Mouse (Mus musculus): ENCODE data around the gene Mas1.
"Not testable (repeated sequence)": the region's sequence is repeated elsewhere in the genome, so short reads cannot be mapped to it uniquely, and the experiment has no call there.

The Mas1 gene

DNA sequence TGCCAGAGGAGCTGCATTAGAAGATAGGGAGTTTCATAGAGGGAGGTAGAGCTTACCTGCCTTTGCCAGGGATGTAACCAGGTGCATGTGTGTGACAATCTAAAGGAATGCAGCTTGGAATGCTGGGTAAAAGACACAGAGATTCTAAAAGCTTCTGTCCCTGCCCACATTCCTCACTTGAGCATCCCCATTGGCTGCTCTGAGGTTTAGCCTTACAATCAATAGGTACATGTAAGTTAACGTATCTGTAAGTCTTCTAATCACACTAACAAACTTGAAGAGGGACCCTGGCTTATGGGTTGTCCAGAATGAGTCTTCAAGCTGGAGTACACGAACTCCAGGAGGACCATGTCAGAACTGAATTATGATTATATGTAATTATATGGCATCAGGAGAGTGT is at the start of gene Mas1:
Gene Mas1 (minus strand): TSS at position 101 of the 400 bp plus-strand sequence.
- DNase-seq (ENCODE audit: low spot score in 2 of 2): no peak

DNA sequence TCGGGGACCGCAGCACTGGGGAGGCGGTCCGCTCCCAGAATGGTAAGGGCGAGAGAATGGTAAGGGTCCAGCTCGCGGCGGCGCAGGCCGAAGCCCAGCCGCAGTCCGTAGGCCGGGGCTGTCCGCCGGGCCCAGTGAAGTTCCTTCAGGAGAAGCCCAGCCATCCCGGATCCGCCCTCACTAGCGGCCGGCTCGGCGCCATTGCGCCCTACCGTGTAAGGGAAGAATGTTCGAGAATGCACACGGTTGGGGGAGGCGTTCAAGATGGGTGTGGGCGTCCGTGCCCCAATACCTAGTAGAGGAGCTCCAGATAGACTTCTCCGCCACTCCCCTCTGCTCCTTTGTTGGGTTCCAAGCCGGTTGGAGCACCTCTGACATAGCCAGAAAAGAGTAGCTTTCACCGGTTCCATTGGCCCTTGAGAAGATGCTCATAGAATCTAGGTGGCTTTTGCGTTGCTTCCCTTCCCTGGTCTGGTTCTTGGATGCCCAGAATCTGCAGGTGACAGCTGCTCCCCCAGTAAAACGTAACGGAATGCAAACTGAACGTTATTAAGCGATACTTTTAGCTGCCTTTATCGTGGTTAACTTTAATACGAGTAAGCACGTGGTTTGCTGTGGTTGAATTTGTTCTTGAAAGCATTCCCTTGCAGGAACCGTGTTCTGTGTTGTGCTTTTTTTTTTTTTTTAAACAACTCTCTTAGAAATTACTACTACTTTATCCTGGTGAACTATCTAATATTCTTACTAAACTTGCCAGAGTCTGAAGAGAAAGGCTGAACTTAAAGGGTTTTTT is 48.8 kb upstream of the Mas1 start:
- peak in 1 of 2 experiments; percentile 53 for DNase-seq (ENCODE audit: low spot score in 2 of 2)

DNA sequence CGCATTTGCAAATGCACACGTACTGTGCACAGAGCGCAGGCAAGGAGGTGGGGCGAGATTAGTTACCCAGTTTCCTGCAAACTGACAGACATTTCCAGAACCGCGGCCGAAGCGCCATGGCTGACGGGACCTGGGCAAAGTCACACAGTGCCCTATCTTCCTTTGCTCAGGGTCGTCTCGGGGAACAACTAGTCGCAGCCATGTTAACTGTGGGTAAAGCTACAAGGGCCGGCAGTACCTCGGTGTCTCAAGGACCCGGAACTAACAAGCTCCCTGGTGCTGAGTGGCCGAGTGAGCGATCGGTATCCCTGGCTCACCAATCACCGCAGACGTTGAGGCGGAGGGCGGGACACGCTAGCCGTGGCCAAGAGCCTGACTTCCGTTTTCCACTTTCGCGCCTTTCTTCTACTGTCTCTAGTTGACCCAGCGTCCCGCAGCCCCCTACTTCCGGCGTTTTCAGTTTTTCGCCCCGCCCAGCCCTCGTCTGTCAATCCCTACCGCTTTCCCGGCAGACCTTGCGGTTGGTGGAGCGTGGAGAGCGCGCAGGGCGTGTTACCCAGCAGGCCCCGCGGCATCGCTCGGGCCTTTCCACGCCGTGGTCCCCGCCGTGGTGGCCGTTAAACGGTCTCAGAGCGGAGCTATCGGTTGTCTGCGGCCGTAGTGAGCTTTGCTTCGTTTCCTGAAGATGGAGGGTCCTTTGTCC is 48.1 kb upstream of the Mas1 start, which contains the start of gene Mrpl18:
Gene Mrpl18 (minus strand): TSS at position 465 of the 703 bp plus-strand sequence.
- peak; percentile 96 to 99 for DNase-seq (ENCODE audit: low spot score in 2 of 2)

DNA sequence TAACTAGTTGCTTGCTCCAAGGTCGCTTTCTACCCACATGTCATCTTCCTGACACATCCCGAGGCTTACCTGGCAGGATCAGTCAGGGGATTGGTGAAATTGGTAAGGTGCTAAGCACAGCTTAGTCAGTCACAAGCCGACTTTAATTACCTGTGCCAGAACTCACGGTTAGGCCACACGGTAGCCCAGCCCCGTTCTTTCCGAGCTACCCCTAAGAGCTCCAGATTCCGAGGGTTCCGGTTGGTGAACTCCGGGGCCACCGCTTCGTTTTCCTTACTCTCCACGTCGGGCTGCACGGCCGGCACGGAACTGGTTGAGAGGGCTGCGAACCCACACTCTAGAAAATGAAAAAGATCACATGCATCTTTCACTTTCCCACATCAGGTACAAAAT is 47.5 kb upstream of the Mas1 start, which contains the start of gene Tcp1:
Gene Tcp1 (plus strand): TSS at position 214 of the 393 bp plus-strand sequence.
- DNase-seq (ENCODE audit: low spot score in 2 of 2): no peak

DNA sequence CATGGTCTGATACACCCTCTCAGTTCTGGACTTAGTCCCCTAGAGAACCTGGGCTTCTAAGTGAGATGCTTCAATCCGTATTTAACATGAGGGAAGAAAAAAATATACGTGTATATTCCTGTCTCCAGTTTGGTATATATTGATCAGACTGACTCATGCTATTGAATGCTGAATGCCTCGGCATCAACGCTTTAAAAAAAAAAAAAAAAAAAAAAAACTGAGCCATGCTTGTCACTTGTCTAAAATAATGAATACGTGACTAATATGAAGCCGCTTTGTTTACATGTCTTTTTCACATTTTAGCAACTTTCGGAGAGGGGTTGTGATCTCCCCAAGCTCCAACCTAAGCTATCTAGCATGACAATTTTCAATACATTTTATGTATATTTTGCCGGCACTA is 42.4 kb upstream of the Mas1 start:
- no peak for DNase-seq (ENCODE audit: low spot score in 2 of 2)

DNA sequence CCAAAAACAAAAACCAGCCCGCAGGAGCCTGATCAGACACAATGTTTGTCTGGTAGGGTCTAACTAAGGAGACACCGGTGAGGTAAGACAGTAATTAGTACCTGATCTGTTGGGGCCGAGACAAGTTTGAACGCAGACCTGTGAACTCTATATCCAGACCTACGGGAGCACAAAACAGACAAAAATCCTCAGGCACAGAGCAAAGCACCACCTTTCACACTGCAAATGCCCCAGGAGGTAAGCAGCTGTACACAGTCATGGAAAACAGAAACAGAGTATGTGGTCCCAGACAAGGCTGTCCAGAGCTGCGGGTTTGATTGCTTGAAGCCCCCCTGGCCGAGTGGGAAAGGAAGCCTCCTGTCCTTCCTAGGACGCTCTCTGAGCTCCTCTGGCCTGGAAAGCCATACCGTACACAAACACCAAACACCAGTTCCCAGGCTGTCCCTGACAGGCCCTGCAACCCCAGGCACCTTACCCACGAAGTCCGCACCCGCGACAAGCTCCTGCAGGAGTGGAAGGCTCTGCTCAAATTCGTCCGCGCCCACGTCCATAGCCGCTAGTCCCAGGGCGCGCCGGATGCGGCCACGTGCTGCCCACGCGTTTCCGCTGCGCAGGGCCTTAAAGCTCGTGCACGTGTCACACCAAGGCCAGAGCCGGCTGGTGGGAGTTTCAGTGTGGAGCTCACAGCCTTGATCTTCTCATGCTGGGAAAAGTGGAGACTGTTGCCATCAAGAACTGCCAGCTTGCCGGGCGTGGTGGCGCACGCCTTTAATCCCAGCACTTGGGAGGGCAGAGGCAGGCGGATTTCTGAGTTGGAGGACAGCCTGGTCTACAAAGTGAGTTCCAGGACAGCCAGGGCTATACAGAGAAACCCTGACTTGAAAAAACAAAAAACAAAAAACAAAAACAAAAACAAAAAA is 41.7 kb upstream of the Mas1 start, which contains the start of gene Pnldc1:
Gene Pnldc1 (minus strand): TSS at position 870 of the 920 bp plus-strand sequence.
- DNase-seq (ENCODE audit: low spot score in 2 of 2): no peak

DNA sequence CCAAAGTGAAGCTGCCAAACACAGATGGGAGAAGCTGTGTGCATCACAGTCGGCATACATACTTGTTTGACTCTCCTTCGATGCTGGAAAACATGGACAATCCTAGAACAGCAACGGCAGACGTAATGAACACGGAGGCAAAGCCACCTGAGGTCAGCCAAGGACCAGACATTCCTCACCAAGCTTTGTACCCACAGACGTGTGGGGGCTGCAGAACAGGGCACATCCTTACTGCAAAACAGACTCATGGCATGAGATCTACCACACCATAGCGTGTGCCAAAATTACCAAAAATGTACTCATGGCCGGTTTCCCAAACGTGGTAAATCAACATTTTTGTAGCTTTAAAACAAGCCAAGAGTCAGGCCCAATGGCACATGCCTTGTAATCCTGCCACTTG is 38.5 kb upstream of the Mas1 start:
- DNase-seq (ENCODE audit: low spot score in 2 of 2): no peak

DNA sequence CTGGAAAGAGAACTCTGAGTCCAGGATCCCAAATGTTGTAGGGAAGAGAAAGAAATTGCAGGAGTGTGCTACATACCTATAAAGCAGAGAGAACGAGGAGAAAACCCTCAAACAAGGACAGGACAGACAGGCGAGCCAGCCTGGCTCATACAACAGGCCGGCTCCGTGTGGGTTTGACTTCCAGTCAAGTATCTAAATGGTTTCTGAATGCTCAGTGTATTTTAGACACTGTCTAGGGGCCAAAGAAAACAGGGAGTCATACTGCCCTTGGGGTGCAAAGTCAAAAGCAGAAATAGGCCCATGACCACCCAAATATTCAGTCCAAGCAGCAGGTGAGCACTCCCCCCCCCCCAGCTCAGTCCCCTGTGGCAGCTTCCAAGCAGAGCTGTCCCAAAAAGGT is 37.9 kb upstream of the Mas1 start:
- DNase-seq (ENCODE audit: low spot score in 2 of 2): no peak

DNA sequence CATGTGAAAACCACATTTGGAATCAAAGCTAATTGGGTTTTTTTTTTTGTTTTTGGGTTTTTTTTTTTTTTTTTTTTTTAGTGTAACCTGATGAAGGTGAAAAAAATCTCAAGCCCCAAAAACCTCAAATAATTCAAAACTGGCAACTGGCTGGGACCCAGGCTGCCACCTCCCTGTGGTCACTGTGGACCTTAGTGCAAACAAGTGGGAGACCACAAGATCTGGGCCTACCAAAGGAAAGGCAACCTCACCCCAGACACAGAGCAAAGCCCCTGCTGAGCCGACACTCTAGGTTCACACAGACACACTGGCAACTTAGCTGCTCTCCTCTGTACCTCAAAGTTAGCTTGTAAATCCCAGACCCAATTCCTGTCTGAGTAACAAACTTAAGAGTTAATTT is 36.4 kb upstream of the Mas1 start:
- DNase-seq (ENCODE audit: low spot score in 2 of 2): no peak

DNA sequence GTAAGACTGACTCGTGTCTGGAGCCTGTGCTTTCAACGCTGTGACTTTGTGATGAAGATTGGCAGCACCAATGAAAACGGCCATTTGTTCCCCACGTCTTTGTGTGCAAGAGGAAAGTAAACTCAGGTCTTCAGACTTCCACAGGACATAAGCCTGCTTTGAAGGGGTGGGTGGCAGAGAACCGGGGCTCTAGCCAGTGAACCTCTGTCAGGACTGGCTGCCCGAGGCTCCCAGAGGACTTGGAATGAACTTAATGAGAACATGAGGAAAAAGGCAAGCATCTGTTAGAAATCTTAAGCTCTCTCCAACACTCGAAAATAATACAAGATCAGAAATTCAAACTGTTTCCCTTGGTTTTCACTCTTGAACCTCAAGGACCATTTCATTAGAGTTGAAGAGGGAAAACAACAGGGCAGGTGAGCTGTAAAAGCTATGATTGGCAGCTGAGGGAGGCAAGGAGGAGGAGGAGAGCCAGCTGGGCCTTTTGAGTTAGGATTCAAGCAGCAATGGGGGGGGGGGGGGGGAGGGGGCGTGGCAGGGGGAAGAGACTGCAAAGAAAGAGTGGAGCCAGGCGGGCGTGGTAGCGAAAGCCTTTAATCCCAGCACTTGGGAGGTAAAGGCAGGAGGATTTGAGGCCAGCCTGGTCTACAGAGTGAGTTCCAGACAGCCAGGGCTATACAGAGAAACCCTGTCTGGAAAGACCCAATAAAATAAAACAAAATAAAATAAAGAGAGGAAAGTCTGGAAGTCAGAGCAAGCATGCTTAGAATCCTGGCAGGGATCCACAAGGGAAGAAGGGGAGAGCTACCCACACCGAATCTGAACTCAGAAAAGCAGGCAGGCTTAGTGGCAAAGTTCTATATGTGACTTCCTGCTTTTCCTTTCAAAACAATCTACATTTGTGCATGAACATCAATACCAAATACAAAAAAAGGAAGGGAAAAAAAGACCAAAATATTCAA is 35.7 kb upstream of the Mas1 start:
- DNase-seq (ENCODE audit: low spot score in 2 of 2): no peak

DNA sequence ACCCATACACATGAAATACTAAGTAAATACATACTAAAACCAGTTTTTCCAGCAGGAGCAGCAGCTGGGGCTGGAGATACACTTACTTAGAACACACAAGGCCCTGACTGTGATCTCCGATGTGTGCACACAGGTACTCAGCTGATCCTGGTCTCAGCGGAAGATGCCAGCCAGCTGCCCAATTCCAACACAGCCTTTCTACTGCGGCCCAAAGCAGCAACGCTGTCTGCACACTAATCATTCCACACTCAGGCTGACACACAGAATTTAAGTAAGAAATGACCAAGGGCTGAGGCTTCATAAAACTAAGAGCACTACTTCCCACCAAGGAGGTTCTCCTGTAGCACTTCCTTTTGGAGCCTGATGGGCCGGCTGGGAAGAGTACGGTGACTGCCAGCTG is 34.3 kb upstream of the Mas1 start:
- DNase-seq (ENCODE audit: low spot score in 2 of 2): no peak

DNA sequence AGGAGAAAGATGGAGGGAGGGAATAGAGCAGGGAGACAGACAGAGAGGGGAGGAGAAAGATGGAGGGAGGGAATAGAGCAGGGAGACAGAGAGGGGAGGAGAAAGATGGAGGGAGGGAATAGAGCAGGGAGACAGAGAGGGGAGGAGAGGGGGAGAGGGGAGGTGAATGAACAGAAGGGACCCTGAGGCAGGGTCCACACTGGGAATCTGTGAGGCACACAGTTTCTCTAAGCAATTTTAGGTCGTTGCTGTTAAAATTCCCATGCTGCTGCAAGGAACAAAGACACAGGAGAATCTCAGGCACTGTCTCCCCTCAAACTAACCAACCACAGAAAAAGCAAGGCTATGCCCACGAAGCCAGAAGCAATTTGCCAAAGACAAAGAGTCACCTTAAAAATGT is 30.7 kb upstream of the Mas1 start:
- DNase-seq (ENCODE audit: low spot score in 2 of 2): not testable (repeated sequence)

DNA sequence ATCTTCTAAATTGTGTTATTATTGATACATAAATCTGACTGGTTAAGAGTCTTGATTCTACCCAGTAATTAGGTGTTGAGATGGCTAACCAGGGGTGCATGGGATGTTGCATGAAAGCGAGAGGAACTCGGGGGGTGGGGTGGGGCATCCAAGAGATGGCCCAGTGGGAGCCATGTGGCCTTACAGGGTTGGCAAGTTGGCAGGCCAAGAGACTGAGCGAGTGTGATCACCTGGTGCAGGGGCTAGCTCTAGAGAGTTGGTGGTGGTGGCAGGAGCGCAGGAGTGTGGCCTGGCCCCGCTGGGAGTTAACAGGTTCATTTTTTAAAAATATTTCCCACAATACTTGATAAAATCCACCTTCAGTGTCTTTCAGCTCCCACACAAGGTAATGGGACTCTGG is 29.7 kb upstream of the Mas1 start:
- DNase-seq (ENCODE audit: low spot score in 2 of 2): no peak

DNA sequence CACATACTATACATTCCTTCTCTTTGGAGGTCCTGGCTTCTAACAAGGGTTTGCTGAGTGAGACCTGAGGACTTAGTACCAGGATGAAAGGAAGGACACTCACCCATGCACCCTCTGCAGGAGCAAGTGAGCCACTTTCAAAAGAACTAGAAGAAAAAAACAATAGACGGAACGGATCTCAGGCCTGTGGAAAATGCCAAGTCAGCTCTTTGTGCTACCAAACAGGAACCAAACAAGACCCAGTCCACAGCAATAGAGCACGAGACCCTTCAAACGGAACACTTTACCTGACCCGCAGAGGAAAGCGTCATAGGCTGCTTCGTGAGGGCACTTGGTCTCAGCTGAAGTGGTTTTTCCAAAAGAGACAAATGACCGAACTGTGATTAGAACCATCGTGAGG is 24.1 kb upstream of the Mas1 start:
- no peak for DNase-seq (ENCODE audit: low spot score in 2 of 2)

DNA sequence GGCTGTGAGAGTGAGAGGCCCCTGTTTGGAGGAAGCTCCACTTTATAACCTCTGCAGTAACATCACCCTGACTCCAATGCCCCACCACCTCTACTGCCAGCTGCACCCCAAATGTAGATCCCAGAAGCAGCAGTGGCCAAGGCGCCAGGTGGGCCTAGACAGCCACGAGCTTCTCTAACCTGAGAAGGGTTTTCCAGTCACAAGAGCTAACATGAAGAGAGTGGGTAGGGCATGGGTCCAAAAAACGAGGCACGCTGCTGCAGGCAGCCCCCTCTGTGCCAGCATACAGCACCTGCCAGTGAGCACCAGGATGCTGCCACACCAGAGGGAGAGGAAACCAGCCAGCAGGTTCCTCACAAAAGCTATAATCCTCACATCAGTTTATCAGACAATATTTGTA is 23.1 kb upstream of the Mas1 start:
- no peak for DNase-seq (ENCODE audit: low spot score in 2 of 2)

DNA sequence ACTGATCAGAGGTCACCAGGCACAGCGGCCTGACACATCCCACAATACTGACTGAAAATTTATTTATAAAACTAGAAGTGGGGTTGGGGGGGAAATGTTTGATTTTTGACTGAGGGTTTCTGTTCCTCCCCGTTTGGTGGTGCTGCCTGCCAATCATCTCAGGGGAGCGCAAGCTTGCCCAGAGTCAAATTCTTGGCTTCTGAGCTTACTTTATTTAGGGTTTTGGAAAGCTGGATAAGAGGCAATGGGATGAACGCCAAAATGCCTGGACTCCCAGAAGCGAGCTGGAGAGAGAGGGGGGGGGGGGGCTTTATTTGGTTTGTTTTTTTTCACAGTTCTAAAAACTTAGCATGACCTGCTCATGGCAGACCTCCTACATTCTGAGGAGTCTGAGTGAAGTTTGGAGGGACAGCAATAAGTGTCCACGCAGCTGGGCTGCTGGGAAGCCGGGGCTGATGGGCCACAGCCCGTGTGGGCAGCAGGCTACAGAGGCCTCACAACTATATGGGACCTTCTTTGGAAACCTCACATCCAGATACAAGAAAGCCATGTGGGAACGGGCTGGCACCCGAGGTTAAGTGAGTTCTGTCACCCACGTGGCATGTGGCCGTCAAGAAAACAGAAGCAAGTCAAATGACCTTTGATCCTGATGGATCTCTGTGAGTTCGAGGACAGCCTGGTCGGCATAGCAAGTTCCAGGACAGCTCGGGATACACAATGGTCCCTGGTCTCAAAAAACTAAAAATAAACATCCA is 19.3 kb upstream of the Mas1 start:
- no peak for DNase-seq (ENCODE audit: low spot score in 2 of 2)

DNA sequence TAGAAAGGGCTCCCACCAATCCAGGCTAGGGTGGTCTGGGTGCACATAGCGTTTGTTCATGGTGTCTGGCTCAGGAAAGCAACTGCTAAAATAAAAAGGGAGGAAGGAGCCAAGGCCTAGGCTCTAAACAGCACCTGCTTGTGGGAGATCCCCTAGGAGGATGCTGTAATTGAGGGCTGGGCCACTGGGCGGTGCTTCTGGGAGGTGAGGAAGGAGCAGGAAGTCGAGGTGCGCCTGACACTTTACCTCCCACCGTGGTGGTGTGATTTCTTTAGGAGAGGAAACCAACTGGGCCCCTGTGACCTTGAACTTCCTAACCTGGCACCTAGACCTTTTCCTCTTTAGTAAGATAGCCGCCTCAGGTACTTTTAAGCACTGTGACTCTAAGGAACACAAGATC is 18.7 kb upstream of the Mas1 start:
- DNase-seq (ENCODE audit: low spot score in 2 of 2): no peak

DNA sequence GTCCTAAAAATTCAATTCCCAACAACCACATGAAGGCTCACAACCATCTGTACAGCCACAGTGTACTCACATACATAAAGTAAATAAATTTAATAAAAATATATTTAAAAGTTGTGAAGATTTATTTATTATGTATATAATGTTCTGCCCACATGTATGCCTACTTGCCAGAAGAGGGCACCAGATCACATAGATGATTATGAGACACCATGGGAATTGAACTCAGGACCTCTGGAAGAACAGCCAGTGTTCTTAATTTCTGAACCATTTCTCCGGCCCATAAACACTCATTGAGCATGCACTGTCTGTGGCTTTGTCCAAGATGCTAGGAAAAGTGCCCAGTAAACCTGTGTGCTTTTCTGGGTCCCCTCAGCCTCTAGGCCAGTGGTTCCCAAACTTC is 13.3 kb upstream of the Mas1 start:
- no peak for DNase-seq (ENCODE audit: low spot score in 2 of 2)

DNA sequence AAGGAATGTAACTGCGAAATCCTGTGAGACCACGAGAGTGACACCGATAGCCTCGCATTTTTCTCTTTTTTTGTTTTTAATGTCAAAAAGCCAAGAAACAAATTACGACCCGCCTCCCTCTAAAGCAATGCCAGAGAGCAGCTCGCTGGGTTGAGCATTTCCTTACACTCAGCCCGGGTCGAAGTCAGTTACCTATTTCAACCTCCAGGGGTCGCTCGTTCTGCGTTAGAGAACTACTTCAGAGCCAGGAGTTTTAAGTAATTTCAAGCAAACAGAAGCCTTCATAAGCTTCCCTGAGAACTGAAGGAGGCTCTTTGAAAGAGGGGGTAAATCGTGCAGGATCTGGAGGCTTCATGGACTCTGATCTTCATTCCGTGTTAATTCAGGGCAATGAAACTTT is 12.2 kb upstream of the Mas1 start:
- peak; percentile 77 to 79 for DNase-seq (ENCODE audit: low spot score in 2 of 2)

DNA sequence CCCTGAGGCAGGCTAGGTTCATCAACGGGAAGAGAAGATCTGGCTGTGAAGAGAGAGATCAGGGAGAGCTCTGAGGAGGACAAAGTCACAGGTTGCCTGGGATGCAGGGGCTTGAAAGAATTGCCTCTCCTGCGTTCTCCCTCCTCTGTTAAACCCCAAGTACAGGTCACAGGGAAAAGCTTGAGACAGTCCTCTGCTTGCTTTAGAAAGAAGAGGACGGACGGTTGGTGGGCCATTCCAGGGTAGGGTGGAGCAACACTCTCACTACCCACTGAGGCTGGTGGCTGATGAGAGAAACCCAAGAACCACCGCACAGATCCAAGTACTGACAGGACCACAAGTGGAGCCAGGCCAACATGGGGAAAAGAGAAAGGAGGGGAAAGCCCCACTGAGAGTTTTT is 7.8 kb upstream of the Mas1 start, which contains the start of gene Mrgprh:
Gene Mrgprh (plus strand): TSS at position 301 of the 400 bp plus-strand sequence.
- no peak for DNase-seq (ENCODE audit: low spot score in 2 of 2)
